Mouse (Mus musculus) kidney, embryonic 15.5 days (tissue): ENCODE measurements around the gene Sash1. TPM values are rescaled to one million over a fixed set of nuclear protein-coding genes. Genes with fewer than 3 reads are reported as not detected.

ENCODE experiments used
- ATAC-seq: fragments of 200-750 bp; cut with Nextera tagmentation; replicated peaks from 2 replicates; pipeline ENCODE4 v1.8.0; 2017; ENCODE audit warnings: moderate TSS enrichment; ENCODE audit not compliant: low FRiP score
- H3K27ac ChIP-seq: fragments of 300-500 bp; sonication (generic); 2 replicates; pipeline ENCODE4 v1.5.1; 2015; ENCODE audit warnings: mild to moderate bottlenecking, inconsistent platforms
- H3K27me3 ChIP-seq: fragments of 300-500 bp; sonication (generic); 2 replicates; pipeline ENCODE4 v1.6.1; 2015; ENCODE audit warnings: inconsistent platforms
- H3K36me3 ChIP-seq: fragments of 300-500 bp; sonication (generic); 2 replicates; pipeline ENCODE4 v1.6.1; 2015; ENCODE audit warnings: inconsistent platforms
- H3K4me1 ChIP-seq: fragments of 300-500 bp; sonication (generic); 2 replicates; pipeline ENCODE4 v1.6.1; 2015; ENCODE audit warnings: inconsistent platforms
- H3K4me2 ChIP-seq: fragments of 300-500 bp; sonication (generic); 2 replicates; pipeline ENCODE4 v1.6.1; 2015; ENCODE audit warnings: moderate library complexity, mild to moderate bottlenecking, inconsistent platforms
- H3K4me3 ChIP-seq: fragments of 300-500 bp; sonication (generic); replicated peaks from 2 replicates; pipeline ENCODE4 v1.5.1; 2015; ENCODE audit warnings: mild to moderate bottlenecking, inconsistent platforms
- H3K9ac ChIP-seq: fragments of 300-500 bp; sonication (generic); 2 replicates; pipeline ENCODE4 v1.6.1; 2015; ENCODE audit warnings: mild to moderate bottlenecking, inconsistent platforms
- H3K9me3 ChIP-seq: fragments of 300-500 bp; sonication (generic); replicated peaks from 2 replicates; pipeline ENCODE4 v1.6.1; 2016; ENCODE audit warnings: inconsistent platforms
- WGBS: fragments of 180-500 bp; shearing (Covaris S2); methylation state at CpG from one replicate; pipeline ENCODE4 v1.1.7; 2015; ENCODE audit warnings: mixed read lengths; 5-methylcytosine and 5-hydroxymethylcytosine counted together
- polyA plus RNA-seq: library from polyadenylated mRNA; unstranded; fragments of >200 nt; fragmentation: Nextera tagmentation; extraction: Ambion mirVana; gene quantifications from 2 replicates; pipeline ENCODE4 v1.2.1, GENCODE M21; 2015

The Sash1 gene
- polyA plus RNA-seq, 1 experiment from 2014 or later = 5.7 TPM

DNA sequence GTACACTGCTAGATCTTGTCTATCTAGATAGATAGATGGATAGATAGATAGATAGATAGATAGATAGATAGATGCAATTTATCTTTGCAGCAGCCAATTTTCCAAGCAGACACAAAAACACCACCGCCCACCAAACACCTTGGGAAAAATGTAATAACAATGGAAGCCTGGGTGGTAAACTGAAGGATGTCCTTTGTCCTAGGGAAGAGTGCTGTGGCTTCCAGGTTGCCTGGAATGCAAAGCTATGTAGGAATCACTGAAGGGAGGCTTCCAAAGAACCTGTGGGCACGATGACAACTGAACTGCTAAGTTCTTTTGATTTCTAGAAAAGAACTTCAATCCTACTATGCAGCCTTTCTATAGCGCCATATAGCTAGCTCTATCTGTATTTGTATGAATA lies 13.1 kb downstream of the Sash1 start:
- H3K27me3 ChIP-seq = no peaks in the 10 kb centered on the region
- H3K4me2 ChIP-seq = no peak overlapping the region
- no peak overlapping the region for H3K4me3 ChIP-seq
- H3K36me3 ChIP-seq = no peaks in the 10 kb centered on the region
- peaks cover 6% of the 10 kb centered on the region; the same call in 1 of the 2 replicates for H3K4me1 ChIP-seq
- WGBS = 94% methylated on average over 3 of the region's 3 CpGs
- no peaks in the 10 kb centered on the region for H3K9me3 ChIP-seq
- no peak for ATAC-seq
- H3K9ac ChIP-seq = no peak overlapping the region
- no peak overlapping the region for H3K27ac ChIP-seq

DNA sequence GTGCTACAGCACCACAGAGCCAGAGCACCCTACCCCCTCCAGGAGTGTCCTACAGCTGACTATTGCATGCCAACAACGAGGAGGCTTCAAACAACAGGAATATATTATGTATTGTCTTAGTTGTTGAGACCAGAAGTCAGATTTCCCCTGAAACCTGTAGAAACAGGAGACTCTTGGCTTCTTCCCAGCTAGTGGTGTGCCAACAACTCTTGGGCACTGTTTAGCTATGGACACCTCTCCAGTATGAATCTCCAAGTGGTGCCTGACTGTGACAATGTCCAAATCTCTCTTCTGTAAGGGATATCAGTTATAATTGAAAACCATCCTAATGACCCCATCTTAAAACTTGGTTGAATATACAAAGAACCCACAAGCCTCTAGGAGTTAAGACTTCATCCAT lies 13.9 kb downstream of the Sash1 start:
- Histone ChIP-seq H3K9me3 (no peaks in the 10 kb centered on the region), H3K36me3 (no peaks in the 10 kb centered on the region), H3K27me3 (no peaks in the 10 kb centered on the region), H3K27ac (no peak overlapping the region), H3K4me1 (peaks cover 11% of the 10 kb centered on the region; the same call in 1 of the 2 replicates), H3K4me3 (no peak overlapping the region), H3K4me2 (no peak overlapping the region), H3K9ac (no peak overlapping the region)
- ATAC-seq = no peak
- WGBS = 82% methylated on average over 1 of the region's 1 CpGs

DNA sequence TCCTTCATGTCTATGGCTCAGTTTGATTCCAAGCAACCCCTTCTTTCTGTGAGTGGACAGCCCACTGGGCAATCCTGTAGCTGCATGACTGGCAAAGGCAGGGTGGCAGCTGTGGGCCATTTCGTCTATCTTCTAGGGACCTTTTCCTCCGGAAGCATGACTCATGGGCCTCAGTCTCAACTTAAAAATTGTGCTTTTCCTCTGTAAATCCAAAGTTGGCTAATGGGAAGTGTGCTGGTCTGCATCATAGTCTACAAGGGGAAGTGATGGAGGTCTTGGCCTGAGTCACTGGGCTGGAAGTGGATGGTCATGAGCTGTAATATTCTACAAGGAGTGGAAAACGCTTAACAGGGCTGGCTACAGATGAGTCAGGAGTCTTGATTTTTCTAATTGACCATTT lies 15.5 kb downstream of the Sash1 start:
- H3K4me3 ChIP-seq = no peak overlapping the region
- no peak for ATAC-seq
- WGBS = 81% methylated on average over 3 of the region's 3 CpGs

GRCm38 (mm10) chr10:8866062-8866642 lies 19.7 kb downstream of the Sash1 start:
- H3K9ac ChIP-seq = no peak overlapping the region
- peak; percentile 72 for ATAC-seq
- H3K4me2 ChIP-seq = no peak overlapping the region
- peaks cover 35% of the 10 kb centered on the region for H3K4me1 ChIP-seq
- 58% methylated on average over 4 of the region's 4 CpGs for WGBS
- peak overlapping the region; percentile 71 for H3K27ac ChIP-seq
- H3K9me3 ChIP-seq = no peaks in the 10 kb centered on the region
- no peak overlapping the region for H3K4me3 ChIP-seq
- no peaks in the 10 kb centered on the region for H3K27me3 ChIP-seq
- H3K36me3 ChIP-seq = no peaks in the 10 kb centered on the region

More for the DNA sequence above, 15.5 kb downstream of the Sash1 start:
- no peaks in the 10 kb centered on the region for H3K27me3 ChIP-seq
- no peaks in the 10 kb centered on the region for H3K9me3 ChIP-seq
- H3K27ac ChIP-seq = no peak overlapping the region
- no peaks in the 10 kb centered on the region for H3K36me3 ChIP-seq
- H3K4me2 ChIP-seq = no peak overlapping the region
- H3K4me1 ChIP-seq = peaks cover 21% of the 10 kb centered on the region; the same call in 1 of the 2 replicates
- H3K9ac ChIP-seq = no peak overlapping the region

DNA sequence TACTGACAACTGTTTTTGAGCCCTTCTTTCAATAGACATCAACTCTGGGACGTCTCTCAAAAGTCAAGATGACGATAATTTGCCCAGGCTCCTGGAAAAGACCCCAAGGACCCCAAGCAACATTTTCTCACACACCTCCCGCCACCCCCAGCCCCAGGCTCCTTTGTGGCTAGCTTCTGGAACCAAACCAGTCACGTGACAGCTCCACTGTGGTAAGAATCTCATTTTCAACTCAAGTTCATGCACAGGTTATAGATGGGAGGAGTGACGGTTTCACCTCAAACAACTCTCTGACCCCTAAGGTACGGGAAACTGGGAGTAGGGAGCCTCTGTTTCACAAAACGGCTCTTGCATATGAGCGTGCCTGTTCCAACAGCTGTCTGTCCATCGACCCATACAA lies 25.2 kb downstream of the Sash1 start:
- Histone ChIP-seq H3K4me2 (peak overlapping the region; percentile 6; the same call in 1 of the 2 replicates), H3K27ac (no peak overlapping the region), H3K36me3 (no peaks in the 10 kb centered on the region), H3K4me3 (no peak overlapping the region), H3K4me1 (peaks cover 28% of the 10 kb centered on the region), H3K9ac (no peak overlapping the region), H3K9me3 (no peaks in the 10 kb centered on the region), H3K27me3 (no peaks in the 10 kb centered on the region)
- 45% methylated on average over 9 of the region's 9 CpGs for WGBS
- ATAC-seq = 0 out of 2 replicates have a peak, but pooled peaks have one; percentile 46

- Histone ChIP-seq H3K9me3 (no peaks in the 10 kb centered on the region), H3K36me3 (no peaks in the 10 kb centered on the region), H3K4me3 (no peak overlapping the region), H3K4me2 (no peak overlapping the region), H3K27me3 (no peaks in the 10 kb centered on the region), H3K27ac (no peak overlapping the region), H3K4me1 (peaks cover 29% of the 10 kb centered on the region), H3K9ac (no peak overlapping the region)
- no peak for ATAC-seq
- WGBS = 91% methylated on average over 7 of the region's 7 CpGs
Measured at GRCm38 (mm10) chr10:8858718-8859117, 27.2 kb downstream of the Sash1 start.

DNA sequence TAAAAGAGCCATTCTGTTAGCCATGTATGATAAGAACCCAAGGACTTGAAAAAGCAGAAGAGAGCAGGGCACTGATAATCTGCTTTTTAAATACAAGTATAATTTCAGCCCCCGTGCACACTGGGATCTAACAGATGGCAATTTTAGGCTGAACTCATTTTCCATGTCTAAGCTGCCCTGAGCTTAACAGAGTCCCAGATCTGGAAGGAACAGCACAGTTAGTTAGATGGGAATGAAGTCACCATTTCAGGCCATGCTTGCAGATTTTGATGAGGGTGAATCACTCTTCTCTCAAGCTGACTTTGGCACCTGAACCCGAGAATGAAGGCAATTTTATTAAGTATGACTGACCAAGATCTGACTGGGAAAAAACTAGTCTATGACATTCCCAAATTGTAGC lies 28.9 kb downstream of the Sash1 start:
- no peak overlapping the region for H3K4me3 ChIP-seq
- H3K36me3 ChIP-seq = no peaks in the 10 kb centered on the region
- peaks cover 25% of the 10 kb centered on the region for H3K4me1 ChIP-seq
- no peak overlapping the region for H3K27ac ChIP-seq
- ATAC-seq = no peak
- WGBS = 84% methylated on average over 2 of the region's 2 CpGs
- no peaks in the 10 kb centered on the region for H3K9me3 ChIP-seq
- no peak overlapping the region for H3K9ac ChIP-seq
- no peaks in the 10 kb centered on the region for H3K27me3 ChIP-seq
- H3K4me2 ChIP-seq = no peak overlapping the region

- Histone ChIP-seq H3K4me2 (no peak overlapping the region), H3K27ac (no peak overlapping the region), H3K9ac (no peak overlapping the region), H3K9me3 (no peaks in the 10 kb centered on the region), H3K36me3 (0 out of 2 replicates have a peak, but pooled peaks cover 7% of the 10 kb centered on the region), H3K27me3 (no peaks in the 10 kb centered on the region), H3K4me3 (no peak overlapping the region), H3K4me1 (peaks cover 12% of the 10 kb centered on the region; the same call in 1 of the 2 replicates)
- ATAC-seq = peak; percentile 40; the same call in 1 of the 2 replicates
- 33% methylated on average over 7 of the region's 7 CpGs for WGBS
Measured at GRCm38 (mm10) chr10:8853326-8853725, 32.5 kb downstream of the Sash1 start.

- H3K9me3 ChIP-seq = no peaks in the 10 kb centered on the region
- no peak overlapping the region for H3K4me3 ChIP-seq
- no peak overlapping the region for H3K4me2 ChIP-seq
- H3K27ac ChIP-seq = no peak overlapping the region
- no peak for ATAC-seq
- H3K4me1 ChIP-seq = peaks cover 12% of the 10 kb centered on the region; the same call in 1 of the 2 replicates
- 0 out of 2 replicates have a peak, but pooled peaks cover 7% of the 10 kb centered on the region for H3K36me3 ChIP-seq
- no peak overlapping the region for H3K9ac ChIP-seq
- no peaks in the 10 kb centered on the region for H3K27me3 ChIP-seq
- WGBS = 82% methylated on average over 10 of the region's 10 CpGs
Measured at GRCm38 (mm10) chr10:8851625-8852024, 34.2 kb downstream of the Sash1 start.

DNA sequence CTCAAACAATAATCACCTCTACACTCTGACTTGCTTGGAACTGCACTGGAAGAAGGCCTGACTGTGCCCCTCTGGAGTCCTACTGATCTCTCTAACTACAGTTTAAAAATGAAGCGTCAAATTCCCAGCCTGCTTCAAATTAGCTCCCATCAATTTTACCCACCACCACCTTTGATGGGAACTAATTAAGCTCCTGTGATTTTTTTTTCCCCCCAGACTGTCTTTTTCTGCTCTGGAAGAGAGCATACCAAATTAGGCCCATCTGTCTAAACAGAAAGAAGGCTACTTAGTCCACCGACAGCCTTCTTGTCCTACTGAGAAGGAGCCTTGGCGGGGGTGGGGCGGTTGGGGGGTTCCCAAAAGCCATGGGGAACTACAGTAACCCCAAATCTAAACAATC lies 37.9 kb downstream of the Sash1 start:
- Histone ChIP-seq H3K36me3 (0 out of 2 replicates have a peak, but pooled peaks cover 7% of the 10 kb centered on the region), H3K27me3 (no peaks in the 10 kb centered on the region), H3K4me3 (no peak overlapping the region), H3K9ac (no peak overlapping the region), H3K27ac (no peak overlapping the region), H3K4me1 (0 out of 2 replicates have a peak, but pooled peaks cover 3% of the 10 kb centered on the region), H3K4me2 (no peak overlapping the region), H3K9me3 (no peaks in the 10 kb centered on the region)
- ATAC-seq = no peak
- WGBS = 68% methylated on average over 4 of the region's 4 CpGs

GRCm38 (mm10) chr10:8846258-8846657 lies 39.6 kb downstream of the Sash1 start:
- 0 out of 2 replicates have a peak, but pooled peaks cover 7% of the 10 kb centered on the region for H3K36me3 ChIP-seq
- H3K9me3 ChIP-seq = no peaks in the 10 kb centered on the region
- H3K4me2 ChIP-seq = no peak overlapping the region
- H3K27ac ChIP-seq = no peak overlapping the region
- no peaks in the 10 kb centered on the region for H3K27me3 ChIP-seq
- no peak overlapping the region for H3K9ac ChIP-seq
- 96% methylated on average over 10 of the region's 10 CpGs for WGBS
- ATAC-seq = no peak
- H3K4me1 ChIP-seq = 0 out of 2 replicates have a peak, but pooled peaks cover 3% of the 10 kb centered on the region
- no peak overlapping the region for H3K4me3 ChIP-seq

DNA sequence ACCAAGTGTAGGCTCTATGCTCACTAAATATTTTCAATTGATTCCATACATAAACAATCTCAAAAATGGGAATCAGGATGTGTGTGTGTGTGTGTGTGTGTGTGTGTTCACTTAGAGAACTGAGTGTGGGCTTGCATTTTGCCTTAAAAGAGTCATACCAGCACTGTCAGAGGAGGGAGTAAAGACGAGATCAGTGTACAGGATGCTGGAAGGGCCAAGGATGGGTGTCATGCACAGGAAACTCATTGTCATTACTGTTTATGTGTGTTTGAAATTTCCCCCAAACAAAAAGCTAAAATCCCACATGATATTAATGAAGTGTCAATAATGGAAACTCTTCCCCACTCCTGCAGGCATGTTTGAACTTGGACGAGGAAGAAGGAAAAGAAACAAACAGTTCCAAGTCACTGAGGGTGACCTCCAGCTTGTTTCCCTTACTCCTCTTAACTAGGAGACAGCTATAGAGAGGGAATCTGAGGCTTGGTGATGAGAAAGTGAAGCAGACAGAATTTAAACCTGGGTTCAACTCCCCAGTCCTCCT lies 40.6 kb downstream of the Sash1 start:
- no peak for ATAC-seq
- Histone ChIP-seq H3K9me3 (no peaks in the 10 kb centered on the region), H3K36me3 (0 out of 2 replicates have a peak, but pooled peaks cover 7% of the 10 kb centered on the region), H3K27me3 (no peaks in the 10 kb centered on the region), H3K4me3 (no peak overlapping the region), H3K9ac (no peak overlapping the region), H3K27ac (no peak overlapping the region), H3K4me2 (no peak overlapping the region), H3K4me1 (0 out of 2 replicates have a peak, but pooled peaks cover 3% of the 10 kb centered on the region)
- WGBS = 68% methylated on average over 2 of the region's 2 CpGs
